Comparison of ENCODE assay signal across 8 mouse cellular contexts in genomic region chr7:67952036-67952681, GRCm38 (mm10). TPM values are rescaled to one million over a fixed set of nuclear protein-coding genes. Genes with fewer than 3 reads are reported as not detected.
A peak's percentile ranks its signal among the peaks of the same experiment; 100 is the strongest.
DNase-seq lines count a peak whose midpoint lies in the region; ATAC-seq lines count a peak whose summit lies in the region.

No protein-coding gene starts in this region.

- H3K4me2 ChIP-seq in hindbrain, embryonic 13.5 days = peak overlapping the region; percentile 90

- H3K27ac ChIP-seq in hindbrain, embryonic 13.5 days = peak overlapping the region; percentile 100

- H3K4me1 ChIP-seq in hindbrain, embryonic 13.5 days (replicated peaks) = peaks cover 37% of the 10 kb centered on the region

- H3K9me3 ChIP-seq in hindbrain, embryonic 13.5 days = no peaks in the 10 kb centered on the region

- 0 out of 2 replicates have a peak, but pooled peaks cover 5% of the 10 kb centered on the region for H3K27me3 ChIP-seq in hindbrain, embryonic 13.5 days

- DNase-seq in MN1 (ENCODE audit: low spot score) = peak; percentile 83
- DNase-seq in cerebellum, adult 9-11 months = peak; percentile 88
- peak; percentile 68 to 74 for DNase-seq in frontal cortex, postnatal 14 days (ENCODE audit: low spot score in 2 of 2)
- peak; percentile 75 to 86 for DNase-seq in left cerebral cortex, adult 18-20 months (ENCODE audit: low spot score in 2 of 2)
- DNase-seq in lung, postnatal 4 days = peak; percentile 86 to 91
- peak; percentile 79 for DNase-seq in right cerebral cortex, adult 2 months (ENCODE audit: low spot score in 2 of 2)
- DNase-seq in urinary bladder, adult 2 months (ENCODE audit: low spot score) = peak; percentile 68

- H3K36me3 ChIP-seq in hindbrain, embryonic 13.5 days = no peaks in the 10 kb centered on the region

- H3K4me3 ChIP-seq in hindbrain, embryonic 13.5 days = peak overlapping the region; percentile 97

- ATAC-seq in hindbrain, embryonic 13.5 days (ENCODE audit: low FRiP score) = peak; percentile 41

- H3K9ac ChIP-seq in hindbrain, embryonic 13.5 days = peak overlapping the region; percentile 93

- under 1% methylated on average over 86 of the region's 91 CpGs for whole genome bisulfite sequencing in hindbrain, embryonic 13.5 days

RNA-seq across cellular contexts. Expression of gene Igf1r, which starts 0.5 kb away (rescaled TPM):
- 24.9 and 26.8 TPM in 2 replicates for polyA plus RNA-seq in hindbrain, embryonic 13.5 days (2015; fragmentation: Nextera tagmentation; extraction: Ambion mirVana)
- total RNA-seq in left cerebral cortex, adult 18-20 months (2021) = 10 to 100 TPM; 44.8 to 47.0 TPM
- 20.1 and 25.4 TPM in 2 replicates for polyA plus RNA-seq in urinary bladder, adult 2 months (2012; rRNA removed)

Comparison
In these comparisons a context has a peak if more than half of its experiments do, and no peak if none do; other contexts are left out.
1. Peak in every context shown above with its lines: DNase-seq, ATAC-seq, H3K4me3 ChIP-seq and H3K27ac ChIP-seq.